Mouse (Mus musculus) hindbrain, postnatal 0 days (tissue): ENCODE results near the gene Slc35f5. TPM values are rescaled to one million over a fixed set of nuclear protein-coding genes. Genes with fewer than 3 reads are reported as not detected.

Experiments used
- ATAC-seq: fragments of 200-750 bp; cut with Nextera tagmentation; 2 replicates; pipeline ENCODE4 v1.8.0; 2017; ENCODE audit warnings: mild to moderate bottlenecking, moderate TSS enrichment, moderate library complexity
- DNase-seq: peaks from one replicate; pipeline ENCODE4 v3.0.0-alpha.2; 2015; ENCODE audit warnings: low spot score
- H3K27ac ChIP-seq: fragments of 300-500 bp; sonication (generic); 2 replicates; pipeline ENCODE4 v1.5.1; 2014; ENCODE audit warnings: mild to moderate bottlenecking
- H3K27me3 ChIP-seq: fragments of 300-500 bp; sonication (generic); 2 replicates; pipeline ENCODE4 v1.6.1; 2014; ENCODE audit warnings: low read length, mixed read lengths; ENCODE audit not compliant: insufficient read depth
- H3K36me3 ChIP-seq: fragments of 300-500 bp; sonication (generic); 2 replicates; pipeline ENCODE4 v1.6.1; 2014; ENCODE audit warnings: low read length, mixed read lengths; ENCODE audit not compliant: insufficient read depth
- H3K4me1 ChIP-seq: fragments of 300-500 bp; sonication (generic); 2 replicates; pipeline ENCODE4 v1.6.1; 2014; ENCODE audit warnings: antibody characterized with exemption, low read length, mixed read lengths; ENCODE audit not compliant: insufficient read depth
- H3K4me2 ChIP-seq: fragments of 300-500 bp; sonication (generic); 2 replicates; pipeline ENCODE4 v1.6.1; 2014; ENCODE audit warnings: low read depth, mild to moderate bottlenecking, low read length, moderate library complexity, mixed read lengths
- H3K4me3 ChIP-seq: fragments of 300-500 bp; sonication (generic); 2 replicates; pipeline ENCODE4 v1.5.1; 2014; ENCODE audit warnings: low read length
- H3K9ac ChIP-seq: fragments of 300-500 bp; sonication (generic); replicated peaks from 2 replicates; pipeline ENCODE4 v1.6.1; 2014; ENCODE audit warnings: mild to moderate bottlenecking, low read length, moderate library complexity, mixed read lengths
- H3K9me3 ChIP-seq: fragments of 300-500 bp; sonication (generic); 2 replicates; pipeline ENCODE4 v1.6.1; 2016; ENCODE audit warnings: low read length, mixed read lengths
- CTCF ChIP-seq: IDR thresholded peaks from 2 replicates; pipeline ENCODE4 v1.5.1; 2016; ENCODE audit warnings: antibody characterized with exemption, control low read depth, low read depth
- WGBS: fragments of 180-500 bp; shearing (Covaris S2); extraction: QIAGEN DNeasy Blood & Tissue Kit; methylation state at CpG from one replicate; pipeline ENCODE4 v1.1.7; 2014; 5-methylcytosine and 5-hydroxymethylcytosine counted together
- polyA plus RNA-seq: library from polyadenylated mRNA; unstranded; fragments of >200 nt; fragmentation: Nextera tagmentation; extraction: Ambion mirVana; gene quantifications from 2 replicates; pipeline ENCODE4 v1.2.1, GENCODE M21; 2015
- total RNA-seq: library from RNA; depleted of rRNA; stranded (reverse); fragments of >200 nt; gene quantifications from 2 replicates; pipeline ENCODE4 v1.2.3, GENCODE M21; 2014; rRNA removed

Gene Slc35f5
- total RNA-seq: 16.4 and 17.9 TPM in 2 replicates
- 34.7 and 35.1 TPM in 2 replicates for polyA plus RNA-seq

DNA sequence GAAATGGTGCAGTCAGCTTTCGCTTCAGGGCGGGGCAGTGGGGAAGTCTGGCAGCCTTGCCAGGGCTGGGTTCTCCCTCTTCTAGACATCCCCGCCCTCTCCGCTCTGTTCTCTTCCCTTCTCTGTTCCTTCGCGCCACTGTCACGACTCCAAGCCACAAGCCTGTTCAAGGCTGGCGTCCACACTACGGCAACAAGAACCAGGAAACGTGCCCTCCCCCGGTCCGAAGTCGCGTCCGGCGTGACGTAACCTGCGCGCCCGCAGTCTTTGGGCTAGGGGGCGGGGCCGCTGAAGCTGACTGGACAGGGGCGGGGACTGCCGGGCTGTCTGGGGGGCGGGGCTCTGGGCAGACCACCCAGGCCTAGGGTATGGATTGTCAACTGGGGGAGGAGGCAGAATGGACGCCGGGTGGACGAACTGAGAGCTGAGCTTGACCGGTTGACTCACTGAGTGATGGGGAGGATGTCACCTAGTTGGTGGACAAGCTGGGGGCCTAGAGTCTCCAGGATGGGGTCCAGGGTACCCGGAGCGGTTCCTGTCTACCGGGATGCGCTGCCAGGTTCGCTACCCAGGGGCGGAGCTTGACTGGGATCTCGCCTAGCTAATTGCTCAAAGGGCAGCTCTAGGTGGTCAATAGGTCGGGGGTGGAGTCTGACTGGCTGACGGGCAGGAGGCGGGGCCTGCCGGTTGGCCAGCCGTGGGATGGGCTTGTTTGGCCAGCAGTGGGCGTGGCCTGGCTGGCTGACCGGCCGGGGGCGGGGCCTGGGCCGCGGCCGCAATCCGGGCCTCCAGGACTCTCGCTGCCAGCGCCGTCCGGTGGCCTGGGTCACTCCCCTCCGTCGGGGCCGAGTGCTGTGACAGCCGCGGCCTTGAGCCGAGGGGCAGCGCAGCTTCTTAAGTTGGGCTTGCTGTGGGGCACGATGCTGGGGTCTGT is at the start of gene Slc35f5:
TSS of gene Slc35f5 (plus strand) at position 337 of the 934 bp plus-strand sequence.
- H3K9ac ChIP-seq: peak within 1 kb of the TSS; percentile 95
- no peak for TF ChIP-seq CTCF
- DNase-seq (peak; percentile 98), ATAC-seq (peak; percentile 97)
- no peaks in the 10 kb centered on the region for H3K27me3 ChIP-seq
- H3K9me3 ChIP-seq: no peaks in the 10 kb centered on the region
- under 1% methylated on average over 60 of the region's 61 CpGs for WGBS
- peak within 1 kb of the TSS; percentile 99 for H3K4me3 ChIP-seq
- peak within 1 kb of the TSS; percentile 75 for H3K4me2 ChIP-seq
- peak within 1 kb of the TSS; percentile 95 for H3K27ac ChIP-seq
- peaks cover 6% of the 10 kb centered on the region; the same call in 1 of the 2 replicates for H3K4me1 ChIP-seq
- no peaks in the 10 kb centered on the region for H3K36me3 ChIP-seq

DNA sequence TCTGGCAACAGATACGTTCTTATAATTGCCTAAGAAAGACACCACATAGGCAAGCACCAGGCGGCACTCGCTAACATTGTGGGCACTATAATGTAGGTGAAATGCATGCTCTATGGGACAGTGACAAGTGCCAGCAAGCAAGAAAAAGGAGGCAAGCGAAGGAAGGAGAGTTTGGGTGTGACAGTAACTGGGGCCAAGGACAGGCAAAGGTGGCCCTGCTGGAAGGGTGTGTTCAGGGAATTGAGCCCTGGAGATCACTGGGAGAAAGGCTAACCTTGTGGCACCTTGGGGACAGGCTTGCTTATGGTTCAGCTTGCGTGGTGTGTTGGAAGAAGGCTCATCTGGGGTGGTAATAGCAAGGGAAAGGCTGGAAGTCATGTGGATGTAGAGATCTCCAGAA is 45.7 kb upstream of the Slc35f5 start:
- DNase-seq (no peak), ATAC-seq (no peak)
- no peaks in the 10 kb centered on the region for H3K27me3 ChIP-seq
- H3K27ac ChIP-seq: no peak overlapping the region
- no peaks in the 10 kb centered on the region for H3K36me3 ChIP-seq
- no peaks in the 10 kb centered on the region for H3K9me3 ChIP-seq
- no peak overlapping the region for H3K4me2 ChIP-seq
- no peak for TF ChIP-seq CTCF
- WGBS: 72% methylated on average over 5 of the region's 5 CpGs
- no peaks in the 10 kb centered on the region for H3K4me1 ChIP-seq
- H3K9ac ChIP-seq: no peak overlapping the region
- no peak overlapping the region for H3K4me3 ChIP-seq

DNA sequence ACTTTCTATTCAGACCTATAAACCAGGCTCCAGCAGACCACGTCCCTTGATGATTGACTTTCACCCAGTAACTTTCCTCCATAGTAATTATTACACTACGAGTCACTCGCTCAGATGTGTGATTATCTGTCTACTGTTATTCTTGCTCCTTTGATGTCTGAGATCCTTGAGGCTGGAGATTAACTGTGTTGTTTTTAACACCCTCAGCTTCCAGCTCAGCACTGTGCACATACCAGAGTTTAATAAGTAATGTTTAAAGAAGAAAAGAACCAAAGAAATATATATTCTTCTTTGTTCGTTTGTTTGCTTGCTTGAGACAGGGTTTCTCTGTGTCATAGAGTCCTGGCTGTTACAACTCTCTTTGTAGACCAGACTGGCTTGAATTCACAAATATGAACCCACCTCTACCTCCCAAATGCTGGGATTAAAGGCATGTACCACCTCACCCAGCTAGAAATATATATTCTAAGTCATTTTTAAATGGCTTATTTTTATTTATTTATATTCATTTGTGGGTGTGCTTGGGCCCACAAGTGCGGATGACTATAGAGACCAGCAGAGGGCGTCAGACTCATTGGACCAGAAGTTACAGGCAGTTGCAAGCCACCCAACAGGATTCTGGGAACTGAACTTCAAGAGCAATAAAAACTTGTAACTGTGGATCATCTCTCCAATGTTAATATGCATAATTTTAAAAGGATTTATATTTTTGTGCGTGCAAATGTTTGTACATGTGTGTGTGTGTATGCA is 43.3 kb upstream of the Slc35f5 start:
- DNase-seq (no peak), ATAC-seq (no peak)
- H3K9ac ChIP-seq: no peak overlapping the region
- H3K4me1 ChIP-seq: no peaks in the 10 kb centered on the region
- H3K4me3 ChIP-seq: no peak overlapping the region
- H3K36me3 ChIP-seq: no peaks in the 10 kb centered on the region
- no peaks in the 10 kb centered on the region for H3K9me3 ChIP-seq
- no peak overlapping the region for H3K27ac ChIP-seq
- no peak overlapping the region for H3K4me2 ChIP-seq
- WGBS: 74% methylated on average over 7 of the region's 7 CpGs
- no peaks in the 10 kb centered on the region for H3K27me3 ChIP-seq
- no peak for TF ChIP-seq CTCF

GRCm38 (mm10) chr1:125519107-125519611 is 41.2 kb upstream of the Slc35f5 start:
- ATAC-seq (no peak), DNase-seq (no peak)
- H3K27ac ChIP-seq: no peak overlapping the region
- WGBS: 54% methylated on average over 5 of the region's 5 CpGs
- H3K27me3 ChIP-seq: no peaks in the 10 kb centered on the region
- H3K9me3 ChIP-seq: no peaks in the 10 kb centered on the region
- H3K4me1 ChIP-seq: no peaks in the 10 kb centered on the region
- H3K9ac ChIP-seq: no peak overlapping the region
- no peak overlapping the region for H3K4me2 ChIP-seq
- H3K4me3 ChIP-seq: no peak overlapping the region
- TF ChIP-seq CTCF: no peak; the same call in 1 of the 2 replicates
- H3K36me3 ChIP-seq: no peaks in the 10 kb centered on the region

- H3K27me3 ChIP-seq: no peaks in the 10 kb centered on the region
- no peak for ATAC-seq
- H3K4me2 ChIP-seq: no peak overlapping the region
- no peaks in the 10 kb centered on the region for H3K9me3 ChIP-seq
- no peak overlapping the region for H3K27ac ChIP-seq
- H3K36me3 ChIP-seq: no peaks in the 10 kb centered on the region
- WGBS: 55% methylated on average over 7 of the region's 7 CpGs
- no peak for DNase-seq
- no peak overlapping the region for H3K4me3 ChIP-seq
- H3K4me1 ChIP-seq: no peaks in the 10 kb centered on the region
- TF ChIP-seq CTCF: no peak
- no peak overlapping the region for H3K9ac ChIP-seq
These were observed 34.3 kb upstream of the Slc35f5 start for GRCm38 (mm10) chr1:125525965-125526665.

- no peak overlapping the region for H3K4me2 ChIP-seq
- no peak overlapping the region for H3K9ac ChIP-seq
- H3K27ac ChIP-seq: no peak overlapping the region
- ATAC-seq: no peak
- H3K9me3 ChIP-seq: no peaks in the 10 kb centered on the region
- 88% methylated on average over 1 of the region's 1 CpGs for WGBS
- H3K36me3 ChIP-seq: no peaks in the 10 kb centered on the region
- H3K4me1 ChIP-seq: no peaks in the 10 kb centered on the region
- TF ChIP-seq CTCF: no peak
- no peak overlapping the region for H3K4me3 ChIP-seq
- DNase-seq: no peak
- no peaks in the 10 kb centered on the region for H3K27me3 ChIP-seq
These were observed 33.8 kb upstream of the Slc35f5 start for GRCm38 (mm10) chr1:125526666-125527004.
